Mouse (Mus musculus) gastrocnemius, adult 8-10 months (tissue): ENCODE measurements at regions not wholly inside any gene's neighbourhood (a gene's known extent, or its start where the extent isn't known, plus 50 kb on each side); places are given as distances from the start of the nearest gene placed in this dataset.

Experiments
- DNase-seq, 2 experiments: peaks; one replicate each; pipeline ENCODE4 v3.0.0; 2022; ENCODE audit warnings: low spot score in 2 of 2

DNA sequence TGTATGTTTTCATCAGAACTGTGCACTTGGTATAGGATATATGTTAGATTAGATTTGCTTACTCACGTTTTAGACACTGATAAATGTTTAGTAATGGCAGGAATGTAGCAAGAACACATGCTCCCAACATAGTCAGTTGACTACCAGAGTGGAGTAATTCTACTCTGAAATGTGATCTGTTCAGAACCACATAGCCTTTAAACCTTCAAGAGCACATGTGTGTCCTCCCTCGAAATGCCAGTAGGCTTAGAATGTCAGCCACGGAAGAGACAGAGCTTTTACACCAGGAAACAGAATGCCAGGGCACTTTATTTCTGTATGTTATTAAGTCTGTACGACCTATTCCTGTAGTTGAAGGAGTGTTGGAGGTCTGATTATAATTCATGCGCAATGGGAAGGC, 51.3 kb upstream of the Cd28 start:
- DNase-seq = no peak

- DNase-seq = peak in 1 of 2 experiments; percentile 28
Observed at GRCm38 (mm10) chr1:60662301-60662986, 54.2 kb upstream of the Cd28 start.

GRCm38 (mm10) chr1:60661857-60662256, 54.7 kb upstream of the Cd28 start:
- no peak for DNase-seq

DNA sequence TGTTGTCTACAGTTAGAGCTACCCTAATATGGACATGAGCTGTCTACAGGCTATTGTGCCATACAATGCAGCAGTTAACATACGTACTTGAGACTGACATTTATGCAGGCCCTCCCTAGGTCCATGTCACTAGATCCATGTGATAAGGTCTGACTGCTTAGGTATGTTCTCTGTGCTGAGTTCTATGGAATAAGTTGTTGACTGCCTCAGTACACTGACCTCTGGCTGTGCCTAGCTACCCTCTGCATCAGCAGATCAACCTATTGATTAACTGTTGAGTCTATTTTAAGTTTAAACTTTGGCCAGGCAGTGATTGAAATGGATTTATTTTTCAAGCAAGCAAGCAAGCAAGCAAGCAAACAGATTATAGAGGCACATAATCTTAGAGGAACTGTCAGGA, 57.0 kb upstream of the Cd28 start:
- DNase-seq = no peak

- no peak for DNase-seq
Observed at GRCm38 (mm10) chr1:60659041-60659440, 57.6 kb upstream of the Cd28 start.

GRCm38 (mm10) chr1:60658383-60658782, 58.2 kb upstream of the Cd28 start:
- DNase-seq = no peak

DNA sequence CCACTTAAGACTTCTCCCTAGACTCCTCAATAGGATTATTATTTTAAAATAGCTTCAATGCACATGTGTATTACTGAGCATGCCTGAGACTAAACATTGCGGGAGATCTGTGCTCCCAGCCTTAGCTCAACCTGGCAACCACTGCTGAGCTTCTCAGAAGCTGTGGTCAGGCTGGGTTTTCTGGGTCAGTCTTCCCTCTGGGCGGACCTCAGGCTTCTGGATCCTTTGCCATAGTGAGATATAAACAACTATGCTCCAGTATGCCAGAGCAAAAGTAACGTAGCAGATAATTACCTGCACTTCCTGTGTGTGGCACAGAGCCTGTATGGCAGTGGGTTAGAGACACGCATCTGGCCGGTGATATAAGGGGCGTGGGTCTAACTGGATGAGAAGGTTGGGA, 59.1 kb upstream of the Cd28 start:
- DNase-seq = no peak

- DNase-seq = no peak
Observed at GRCm38 (mm10) chr1:60656976-60657375, 59.6 kb upstream of the Cd28 start.

- DNase-seq = no peak
Observed at GRCm38 (mm10) chr1:60655691-60656595, 60.7 kb upstream of the Cd28 start.

DNA sequence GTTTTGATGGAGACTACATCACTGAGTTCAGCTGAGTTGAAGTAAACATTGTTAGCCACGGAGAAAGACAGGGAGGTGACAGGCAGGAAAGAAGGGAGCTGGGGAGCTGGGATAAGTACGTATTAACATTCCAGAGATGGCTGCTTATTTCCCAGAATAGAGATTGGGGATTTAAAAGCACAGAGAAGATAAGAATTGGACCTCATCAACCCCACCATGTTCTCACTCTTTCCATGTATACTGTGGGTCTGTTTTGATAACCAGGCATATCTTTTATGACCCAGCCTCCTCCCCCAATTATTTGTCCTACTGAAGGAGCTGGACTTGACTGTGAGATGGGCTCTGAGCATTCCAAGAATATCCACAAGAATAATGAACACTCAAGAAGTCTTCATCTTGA, 61.4 kb upstream of the Cd28 start:
- no peak for DNase-seq

DNA sequence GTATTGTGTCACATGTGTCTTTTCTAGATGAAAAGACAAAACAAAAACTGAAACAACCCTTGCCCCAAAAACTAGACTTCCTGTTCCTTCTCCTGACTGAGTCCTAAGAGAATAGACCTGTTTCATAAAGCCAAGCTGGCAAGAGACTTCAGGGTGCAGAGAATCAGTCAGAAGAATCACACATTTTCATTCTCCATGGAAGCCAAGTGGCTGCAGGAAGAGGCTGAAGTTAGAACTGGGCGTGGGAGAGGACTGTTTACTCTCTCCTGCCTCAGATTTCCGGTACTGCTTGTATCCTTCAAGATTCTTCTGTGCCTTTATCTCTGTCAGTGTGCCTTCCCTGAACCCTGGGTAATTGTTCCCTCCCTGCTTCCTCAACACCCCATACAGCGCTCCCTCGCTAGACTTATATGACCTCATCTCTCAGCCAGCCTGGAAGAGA, 64.0 kb upstream of the Cd28 start:
- no peak for DNase-seq

DNA sequence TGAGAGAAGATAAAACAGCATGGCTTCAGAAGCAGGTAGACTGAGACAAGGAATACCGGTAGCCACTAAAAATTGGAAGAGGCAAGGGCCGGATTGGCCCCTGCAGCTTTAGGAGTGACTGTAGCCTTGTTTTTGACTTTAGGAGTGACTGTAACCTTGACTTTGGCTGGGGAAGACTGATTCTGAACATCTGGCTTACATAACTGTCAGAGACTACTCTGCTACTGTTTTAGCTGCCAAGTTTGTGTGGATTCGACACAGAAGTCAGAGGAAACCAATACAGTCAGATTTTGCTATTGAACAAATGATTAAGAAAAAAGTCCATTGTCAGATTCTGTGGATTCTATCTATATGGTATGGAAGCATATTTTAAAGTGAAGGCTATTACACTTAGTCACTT, 66.4 kb upstream of the Cd28 start:
- DNase-seq = no peak

- DNase-seq = no peak
Observed at GRCm38 (mm10) chr1:60649303-60649850, 67.2 kb upstream of the Cd28 start.

- no peak for DNase-seq
Observed at GRCm38 (mm10) chr1:60646828-60647227, 69.8 kb upstream of the Cd28 start.

DNA sequence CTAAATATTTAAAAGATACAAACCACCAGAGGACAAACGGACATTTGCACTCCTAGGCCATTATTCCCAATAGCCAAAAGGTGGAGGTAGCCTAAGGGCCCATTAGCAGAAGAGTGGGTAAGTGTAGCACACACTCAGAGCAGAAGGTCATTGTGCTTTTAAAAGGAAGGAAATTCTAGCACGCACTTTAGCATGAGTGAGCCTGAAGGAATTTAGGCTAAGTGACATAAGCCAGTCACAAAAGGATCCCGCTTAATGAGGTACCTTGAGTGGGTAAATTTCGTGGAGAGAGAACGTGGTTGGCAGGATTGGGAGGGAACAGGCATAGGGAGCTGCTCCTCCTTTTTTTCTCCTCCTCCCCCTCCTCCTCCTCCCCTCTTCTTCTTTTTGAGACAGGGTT, 70.4 kb upstream of the Cd28 start:
- DNase-seq = no peak

- DNase-seq = no peak
Observed at GRCm38 (mm10) chr1:60645176-60645575, 71.4 kb upstream of the Cd28 start.

DNA sequence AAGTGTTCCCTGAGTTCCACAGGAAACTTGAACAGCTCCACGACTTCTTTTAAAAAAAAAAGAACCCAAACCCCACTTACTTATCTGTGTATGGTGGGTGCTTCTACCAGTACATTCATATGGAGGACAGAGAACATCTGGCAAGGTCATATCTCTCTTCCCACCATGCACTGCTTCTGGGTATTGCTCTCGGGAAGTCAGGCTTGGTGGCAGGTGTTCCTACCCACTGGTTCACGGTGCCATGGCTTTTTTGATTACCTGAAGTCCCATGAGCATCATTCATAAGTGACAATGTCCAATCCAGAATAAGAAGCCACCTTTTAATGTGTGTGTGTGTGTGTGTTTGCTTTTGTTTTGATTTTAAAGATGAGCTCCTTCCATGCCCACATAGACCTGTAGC, 73.8 kb upstream of the Cd28 start:
- no peak for DNase-seq

- no peak for DNase-seq
Observed at GRCm38 (mm10) chr1:60642175-60642574, 74.4 kb upstream of the Cd28 start.

DNA sequence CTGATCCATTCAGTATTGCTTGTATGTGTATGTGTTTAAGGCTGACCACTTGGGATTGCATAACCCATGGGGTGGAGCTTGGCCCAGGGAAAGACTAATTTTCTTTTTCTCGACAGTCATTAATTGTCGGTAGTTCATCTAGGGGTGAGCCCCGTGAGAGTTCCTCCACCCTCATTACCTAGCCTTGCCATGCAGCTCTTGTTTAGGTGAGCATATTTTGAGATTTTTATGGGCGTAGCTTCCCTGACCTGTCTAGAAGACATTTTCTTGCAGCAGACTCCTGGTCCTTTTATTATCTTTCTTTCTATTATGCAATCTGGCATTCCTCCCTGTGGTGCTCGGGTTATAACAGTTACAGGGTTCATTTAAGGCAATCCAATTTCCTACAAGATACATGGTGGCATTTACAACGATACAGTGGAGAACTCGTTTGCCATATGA, 74.4 kb upstream of the Raph1 start:
- no peak for DNase-seq

- no peak for DNase-seq
Observed at GRCm38 (mm10) chr1:60639536-60639935, 72.6 kb upstream of the Raph1 start.

- DNase-seq = no peak
Observed at GRCm38 (mm10) chr1:60639059-60639458, 72.2 kb upstream of the Raph1 start.

GRCm38 (mm10) chr1:60636802-60637452, 70.0 kb upstream of the Raph1 start:
- DNase-seq = no peak
